Mouse (Mus musculus): ENCODE results near the gene Fam49a.

Fam49a gene

DNA sequence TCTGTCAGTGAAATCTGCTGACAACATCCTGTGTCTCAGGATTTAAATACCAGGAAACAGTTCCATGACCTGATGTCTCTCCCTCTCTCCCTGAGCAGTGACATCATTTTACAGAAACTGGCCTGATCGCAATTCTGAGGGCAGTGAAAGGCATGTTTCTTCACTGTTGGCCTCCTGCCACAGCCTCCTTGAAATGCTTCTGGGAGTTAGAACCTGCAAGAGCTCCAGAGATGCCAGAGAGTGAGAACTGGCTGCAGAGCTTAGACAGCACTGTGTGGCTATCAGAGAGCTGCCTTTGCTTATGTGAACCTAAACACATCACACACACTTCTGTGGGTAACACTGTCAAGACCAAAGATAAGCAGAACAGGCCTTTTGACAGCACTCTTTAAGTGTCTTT lies 94.5 kb downstream of the Fam49a start:
- DNase-seq (ENCODE audit: low spot score in 2 of 2): no peak

DNA sequence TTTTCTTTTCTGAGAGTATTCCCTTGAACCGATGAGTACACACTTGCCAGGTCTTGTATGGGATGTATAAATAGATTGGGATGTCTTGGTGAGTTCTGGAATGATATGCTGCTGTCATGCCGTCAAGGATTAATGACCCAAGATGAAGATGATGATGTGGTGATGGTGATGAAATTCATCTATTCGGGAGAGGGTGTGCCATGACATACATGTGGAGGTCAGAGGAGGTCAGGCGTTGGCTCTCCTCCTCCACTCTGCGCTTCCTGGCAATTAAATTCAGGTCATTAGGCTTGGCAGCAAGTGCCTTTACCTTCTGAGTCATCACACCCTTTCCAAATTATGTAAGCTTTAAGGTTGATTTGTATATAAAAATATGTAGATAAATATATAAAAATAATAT lies 95.0 kb downstream of the Fam49a start:
- no peak for DNase-seq (ENCODE audit: low spot score in 2 of 2)

DNA sequence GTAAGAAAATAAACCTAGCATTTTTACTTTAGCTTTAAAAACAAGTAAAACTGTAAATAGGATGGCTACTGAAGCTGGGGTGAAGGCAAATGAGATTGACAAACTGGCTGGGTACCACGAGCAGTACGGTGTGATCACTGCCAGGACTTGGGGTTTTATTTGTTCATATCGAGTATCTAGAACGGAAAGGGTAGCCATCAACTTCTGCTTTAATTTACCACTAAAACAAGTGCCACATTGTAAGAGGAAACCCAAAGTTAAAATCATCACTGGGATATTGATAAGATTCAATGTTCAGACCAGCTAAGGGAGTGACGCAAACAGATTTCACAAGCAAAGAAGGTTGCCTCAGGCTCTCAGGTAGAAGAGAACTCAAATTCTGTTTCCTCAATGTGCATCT lies 98.0 kb downstream of the Fam49a start:
- DNase-seq (ENCODE audit: low spot score in 2 of 2): no peak

DNA sequence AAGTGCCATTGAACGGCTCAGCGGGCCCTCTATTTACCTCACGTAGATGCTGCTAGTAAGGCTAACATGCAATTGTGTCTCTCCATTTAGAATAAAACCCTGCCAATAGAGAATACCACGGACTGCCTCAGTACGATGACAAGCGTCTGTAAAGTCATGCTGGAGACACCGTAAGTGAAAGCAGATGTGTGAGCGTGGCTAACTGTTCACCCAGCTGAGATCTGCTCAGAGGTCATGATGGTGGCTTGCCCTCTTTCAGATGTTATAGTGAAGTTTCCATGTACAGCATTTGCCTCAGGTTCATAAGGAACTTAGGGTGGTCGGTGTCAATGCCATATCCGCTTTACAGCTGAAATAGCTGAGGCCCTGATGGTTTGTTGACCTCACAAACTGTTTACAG lies 100.4 kb downstream of the Fam49a start:
- DNase-seq (ENCODE audit: low spot score in 2 of 2): no peak

DNA sequence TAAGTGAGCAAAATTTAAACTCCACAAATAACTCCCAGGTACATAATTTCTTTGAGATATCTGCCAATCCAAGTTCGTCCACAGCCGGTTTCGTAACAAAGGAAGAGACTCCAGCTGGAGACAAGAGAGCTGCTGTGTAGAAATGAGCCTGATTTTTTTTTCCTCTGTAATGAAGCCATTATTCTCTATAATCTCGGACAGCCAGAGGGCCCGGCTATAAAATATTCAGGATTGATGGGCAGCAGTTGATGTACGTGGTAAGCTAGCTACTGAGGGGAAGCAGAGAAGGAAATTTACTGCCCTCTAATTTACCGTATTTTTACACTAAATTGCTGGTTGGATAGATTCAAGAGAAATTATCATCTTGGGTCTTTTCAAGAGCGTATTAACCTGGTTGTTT lies 102.3 kb downstream of the Fam49a start:
- DNase-seq (ENCODE audit: low spot score in 2 of 2): no peak

DNA sequence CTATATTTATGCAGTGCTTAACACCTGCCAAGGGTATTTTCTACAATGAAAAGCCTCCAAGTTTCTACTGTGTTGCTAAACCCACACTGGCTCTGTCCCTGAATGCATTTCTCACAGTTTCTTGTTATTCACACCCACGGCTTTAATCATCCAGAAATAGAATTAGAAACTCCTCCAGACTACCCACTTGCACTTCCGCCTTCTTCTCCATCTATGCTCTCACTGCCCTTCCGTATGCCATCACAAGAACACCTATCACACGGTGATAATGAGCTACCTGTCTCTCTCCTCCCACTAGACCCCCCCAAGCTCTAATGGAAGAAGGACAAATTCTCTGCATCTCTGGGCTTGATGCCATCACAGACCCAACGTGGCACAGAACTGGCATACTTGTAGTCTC lies 105.5 kb downstream of the Fam49a start:
- peak in 1 of 2 experiments; percentile 24 for DNase-seq (ENCODE audit: low spot score in 2 of 2)

DNA sequence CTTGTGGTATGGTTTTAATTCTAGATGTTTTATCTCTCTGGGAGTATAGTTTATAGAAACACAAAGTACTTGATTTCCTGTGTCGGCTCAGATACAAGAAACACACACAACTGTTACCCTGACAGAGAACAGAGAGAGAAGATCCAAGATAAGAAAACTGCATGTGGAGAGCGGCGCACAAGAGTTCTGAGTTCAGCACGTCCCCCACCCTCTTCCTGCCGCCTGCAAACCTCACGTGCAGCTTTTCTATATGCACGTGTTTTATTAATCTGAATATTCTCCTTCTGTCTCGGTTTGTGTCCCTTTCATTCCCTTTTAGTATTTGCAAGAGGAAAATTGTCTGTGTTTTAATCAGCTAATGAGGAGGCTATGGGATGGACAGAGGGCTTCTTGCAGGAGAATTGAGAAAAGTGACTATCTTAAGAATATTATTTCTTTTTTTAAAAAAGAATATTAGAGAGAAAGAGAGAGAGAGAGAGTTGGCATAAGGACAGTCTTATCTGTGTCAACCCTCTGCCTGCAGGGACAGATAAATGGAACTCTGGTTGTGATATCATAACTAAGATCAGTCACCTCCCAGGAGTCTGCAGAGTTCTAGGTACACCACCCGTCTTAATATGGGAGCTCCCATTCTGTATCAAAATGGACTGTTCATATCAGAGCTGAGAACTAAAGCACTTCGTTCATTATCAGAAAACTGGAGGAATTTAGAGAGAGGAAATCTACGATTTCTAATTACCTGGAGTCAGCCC lies 111.3 kb downstream of the Fam49a start:
- DNase-seq (ENCODE audit: low spot score in 2 of 2): no peak

DNA sequence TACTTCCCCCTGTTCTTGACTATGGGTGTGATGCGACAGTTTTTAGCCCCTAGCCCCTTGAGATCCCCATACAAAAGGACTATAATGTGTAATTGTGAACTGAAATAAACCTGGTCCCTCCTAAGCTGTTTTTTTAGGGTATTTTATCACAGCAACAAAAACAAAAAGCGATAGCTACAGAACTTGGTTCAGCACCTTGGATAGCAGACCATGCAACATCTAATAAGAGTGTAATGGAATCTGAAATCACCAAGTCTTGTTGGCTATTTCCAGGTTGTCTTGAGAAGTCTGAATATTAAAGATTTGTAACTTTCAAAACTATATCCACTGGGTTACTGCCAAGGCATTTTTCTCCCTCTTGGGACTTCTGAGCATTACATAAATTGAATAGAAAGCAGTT lies 117.1 kb downstream of the Fam49a start:
- DNase-seq (ENCODE audit: low spot score in 2 of 2): no peak

DNA sequence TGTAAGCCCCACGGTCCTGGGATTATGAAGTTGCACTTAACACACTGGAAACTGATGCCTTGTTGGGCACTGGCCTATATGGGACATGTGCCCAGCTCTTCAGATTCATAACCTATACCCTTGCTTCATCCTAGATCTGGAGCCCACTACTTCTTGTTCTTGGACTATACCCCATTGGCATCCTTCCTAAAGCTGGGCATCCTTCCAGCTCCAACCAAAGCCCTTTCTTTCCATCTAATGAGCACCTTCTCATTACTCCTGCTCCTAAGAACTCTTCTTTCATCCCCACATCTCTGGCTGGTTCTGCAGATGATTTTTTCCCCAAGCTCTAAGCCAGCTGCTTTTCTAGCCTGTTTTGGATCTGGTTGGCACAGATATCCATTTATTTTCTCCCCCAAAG lies 127.3 kb downstream of the Fam49a start:
- DNase-seq (ENCODE audit: low spot score in 2 of 2): no peak

DNA sequence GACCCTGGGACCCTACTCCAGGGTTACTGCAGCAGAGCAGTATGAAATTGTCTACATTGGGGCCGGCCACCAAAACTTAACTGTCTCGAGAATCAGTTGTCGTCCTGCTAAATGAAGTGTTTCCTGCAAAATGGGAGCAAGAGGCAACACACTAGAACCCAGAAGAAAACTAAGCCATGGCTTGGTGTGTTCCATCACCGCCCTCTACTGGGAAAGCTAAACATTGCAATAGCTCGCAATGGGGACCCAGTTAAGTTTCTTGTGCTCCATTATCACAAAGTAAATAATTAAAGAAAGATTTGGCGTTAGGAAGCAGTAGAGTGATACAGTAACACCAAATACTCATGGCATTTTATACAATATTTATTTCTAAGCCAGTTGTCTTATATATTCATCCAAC lies 134.3 kb downstream of the Fam49a start:
- peak; percentile 52 to 58 for DNase-seq (ENCODE audit: low spot score in 2 of 2)

DNA sequence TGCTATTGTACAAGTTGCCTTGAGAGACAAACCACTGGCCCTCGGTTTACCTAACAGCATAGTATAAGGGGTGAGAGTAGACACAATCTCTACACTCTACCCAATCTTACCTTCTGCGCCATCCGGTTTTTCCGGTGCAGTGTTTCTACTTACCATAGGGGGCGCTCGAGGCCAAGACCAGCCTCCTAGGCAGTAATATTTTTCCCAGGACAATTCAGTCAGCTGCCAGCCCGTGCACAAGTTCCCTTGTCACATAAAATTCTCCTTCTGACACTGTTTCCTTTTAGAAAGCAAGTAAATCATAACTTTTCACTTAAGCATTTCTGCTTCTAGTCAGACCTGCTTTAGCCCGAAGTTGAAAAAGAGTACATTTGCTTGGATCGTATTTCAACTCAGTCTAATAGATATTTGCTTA lies 139.1 kb downstream of the Fam49a start:
- DNase-seq (ENCODE audit: low spot score in 2 of 2): peak; percentile 12 to 24

DNA sequence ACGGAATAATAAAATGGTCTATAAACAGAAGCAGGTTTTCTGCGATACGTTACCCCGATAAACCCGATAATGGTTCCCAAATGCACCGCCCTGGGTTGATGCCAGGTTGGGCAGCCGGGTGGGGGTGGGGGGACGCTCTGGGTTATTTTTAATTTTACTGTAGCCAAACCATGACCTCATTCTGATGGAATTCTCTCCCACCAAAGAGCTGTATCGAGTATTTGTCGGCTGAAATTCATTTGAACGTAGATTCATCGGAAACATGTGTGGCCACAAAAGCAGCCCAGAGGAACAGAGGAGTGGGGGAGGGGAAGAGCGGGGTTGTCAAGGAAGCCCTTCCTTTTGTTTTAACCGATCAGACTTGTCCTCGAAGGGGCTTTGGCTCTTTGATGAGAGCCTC lies 139.6 kb downstream of the Fam49a start:
- DNase-seq (ENCODE audit: low spot score in 2 of 2): no peak

DNA sequence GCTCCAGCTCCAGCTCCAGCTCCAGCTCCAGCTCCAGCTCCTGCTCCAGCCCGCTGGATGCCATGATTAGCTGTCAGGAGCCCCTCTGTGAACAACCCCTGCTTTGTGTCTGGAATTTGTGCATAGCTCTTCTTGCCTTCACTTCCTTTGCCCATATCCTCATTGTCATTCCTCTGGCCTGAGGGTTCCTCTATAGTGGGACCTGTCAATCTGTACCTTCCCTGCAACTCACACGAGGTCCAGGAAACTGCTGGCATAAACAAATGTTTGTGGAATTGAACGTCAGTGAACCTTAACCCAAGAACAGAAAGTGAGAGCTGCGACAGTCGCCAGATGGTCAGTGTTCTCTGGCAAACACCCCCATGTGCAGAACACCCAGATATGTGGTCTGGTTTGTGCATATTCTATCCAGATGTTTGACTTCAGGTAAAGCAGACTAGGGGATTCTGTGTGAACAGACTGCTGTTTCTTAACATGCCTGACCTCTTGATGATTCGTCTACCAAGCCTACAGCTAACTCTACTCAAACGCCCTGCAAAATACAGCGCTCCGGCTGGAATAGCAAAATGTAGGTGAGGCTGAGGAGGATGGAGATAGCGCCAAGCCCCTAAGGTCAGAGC lies 143.7 kb downstream of the Fam49a start:
- no peak for DNase-seq (ENCODE audit: low spot score in 2 of 2)

DNA sequence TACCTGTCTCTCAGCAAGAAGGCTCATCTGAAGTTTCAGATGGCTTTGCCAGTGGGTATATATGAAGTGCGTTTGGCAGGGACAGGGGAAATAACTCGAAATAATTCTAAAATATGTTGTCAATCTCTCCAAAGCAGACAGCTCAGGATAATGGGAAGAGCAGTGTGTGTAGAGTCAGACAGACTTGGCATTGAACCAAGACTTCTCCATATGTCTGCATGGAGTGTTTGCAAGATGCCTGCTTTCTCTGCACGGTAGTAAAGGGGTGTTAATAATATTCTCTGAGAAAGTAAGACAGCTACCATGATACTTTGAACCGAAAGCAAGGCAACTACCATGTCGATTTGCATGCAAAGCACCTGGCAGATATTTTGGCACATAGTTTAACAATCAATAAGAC lies 147.1 kb downstream of the Fam49a start:
- no peak for DNase-seq (ENCODE audit: low spot score in 2 of 2)

DNA sequence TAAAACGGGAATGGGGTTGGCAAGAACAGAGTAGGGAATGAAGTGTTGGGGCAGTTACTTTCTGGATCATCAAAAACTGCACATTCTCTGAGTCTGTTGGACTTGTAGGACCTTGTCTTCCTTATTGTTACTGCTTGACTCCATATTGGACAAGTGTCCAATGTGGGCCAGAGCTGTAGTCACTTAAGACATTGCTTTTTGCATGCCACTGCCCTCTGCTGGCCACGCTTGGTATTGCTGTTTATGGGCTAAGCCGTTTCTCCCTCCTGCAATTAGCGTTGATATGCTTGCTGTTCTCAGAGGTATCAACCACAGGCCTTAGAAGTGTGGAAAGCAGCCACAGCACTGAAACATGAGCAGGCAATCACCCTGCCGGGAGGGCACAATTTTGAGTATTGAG lies 150.7 kb downstream of the Fam49a start:
- peak; percentile 64 to 80 for DNase-seq (ENCODE audit: low spot score in 2 of 2)

DNA sequence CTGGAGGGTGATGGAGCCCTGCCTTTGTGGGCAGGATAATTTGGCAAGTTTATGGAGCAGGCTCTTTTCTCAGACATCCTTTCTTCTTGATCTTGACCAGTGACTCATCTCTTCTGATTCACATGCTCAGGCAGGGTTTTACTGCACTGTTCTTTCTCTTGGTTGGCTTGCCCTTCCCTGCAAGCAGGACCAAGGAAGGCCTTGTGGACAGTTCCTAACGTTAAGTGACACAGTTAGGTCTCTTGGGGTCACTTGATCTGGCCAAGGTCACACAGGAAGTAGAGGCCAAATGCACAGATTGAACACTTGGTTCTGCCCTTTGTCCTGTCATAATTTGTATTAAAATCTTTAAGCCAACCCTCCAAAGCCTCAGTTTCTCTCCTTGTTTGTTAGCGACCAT lies 158.5 kb downstream of the Fam49a start:
- no peak for DNase-seq (ENCODE audit: low spot score in 2 of 2)

DNA sequence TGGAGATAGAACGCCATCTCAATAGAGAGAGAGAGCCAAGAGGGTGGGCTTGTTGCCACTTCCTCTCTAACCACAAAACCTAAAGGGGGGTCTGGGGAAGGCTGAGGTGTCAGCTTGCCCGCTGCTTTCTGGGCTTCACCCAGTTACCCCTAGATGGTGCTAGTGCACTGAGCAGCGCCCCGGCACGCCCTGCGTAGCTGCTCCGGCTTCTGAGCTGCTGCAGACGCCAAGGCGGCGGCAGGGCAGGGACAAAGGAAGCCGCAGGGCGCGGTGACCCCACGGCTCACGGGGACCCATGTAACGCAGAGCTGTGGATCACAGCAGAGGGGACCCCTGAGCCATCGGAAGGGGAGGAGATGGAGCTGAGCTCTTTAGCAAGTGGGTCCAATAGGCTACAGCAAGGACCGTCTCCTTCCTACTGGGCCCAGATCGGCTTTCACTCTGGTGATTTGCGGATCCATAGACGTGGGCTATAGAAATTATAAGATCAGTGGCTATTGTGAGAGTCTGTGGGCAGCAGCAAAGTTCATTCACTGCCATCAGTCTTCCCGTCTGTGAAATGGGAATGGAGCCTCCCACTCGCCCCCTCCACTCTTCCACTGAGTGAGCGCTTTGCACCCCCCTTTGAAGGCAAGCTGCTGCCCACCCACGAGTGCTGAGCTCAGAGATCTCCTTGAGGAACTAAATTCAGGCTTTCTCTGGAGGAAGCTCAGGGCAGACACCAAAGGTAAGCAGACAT lies 159.1 kb downstream of the Fam49a start:
- peak; percentile 67 to 76 for DNase-seq (ENCODE audit: low spot score in 2 of 2)

DNA sequence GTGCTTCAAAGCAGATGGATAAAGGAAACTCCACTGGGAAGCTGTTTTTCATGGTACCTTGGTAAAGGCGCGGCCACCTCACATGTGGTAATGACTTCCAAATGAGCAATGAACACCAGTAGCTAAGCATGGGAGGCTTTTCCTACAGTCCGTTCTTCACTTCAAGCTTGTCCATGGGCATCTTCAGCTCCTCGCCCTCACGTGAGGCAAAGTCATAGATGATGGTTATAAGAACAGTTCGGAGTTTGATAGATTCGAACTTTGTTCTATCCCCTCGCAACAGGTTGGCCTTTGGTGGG lies 159.6 kb downstream of the Fam49a start:
- no peak for DNase-seq (ENCODE audit: low spot score in 2 of 2)

DNA sequence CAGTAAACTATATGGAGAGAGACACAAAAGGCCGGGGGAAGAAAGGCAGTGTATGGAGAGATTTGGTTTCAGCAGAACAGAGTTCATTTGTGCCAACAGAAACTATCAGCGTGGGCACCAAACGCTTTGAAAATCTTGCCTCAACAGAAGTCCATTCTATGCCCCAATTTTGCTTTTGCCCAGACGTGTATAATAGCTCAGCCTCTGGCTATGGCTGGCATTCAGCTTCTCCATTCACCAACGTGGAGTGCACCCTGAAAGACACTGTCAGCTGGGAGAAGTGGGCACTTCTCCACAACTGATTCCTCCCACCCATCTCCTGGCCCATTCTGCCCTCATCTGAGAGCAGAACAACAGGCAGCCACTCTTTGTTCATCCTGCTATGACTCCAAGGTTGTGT lies 163.2 kb downstream of the Fam49a start:
- no peak for DNase-seq (ENCODE audit: low spot score in 2 of 2)

DNA sequence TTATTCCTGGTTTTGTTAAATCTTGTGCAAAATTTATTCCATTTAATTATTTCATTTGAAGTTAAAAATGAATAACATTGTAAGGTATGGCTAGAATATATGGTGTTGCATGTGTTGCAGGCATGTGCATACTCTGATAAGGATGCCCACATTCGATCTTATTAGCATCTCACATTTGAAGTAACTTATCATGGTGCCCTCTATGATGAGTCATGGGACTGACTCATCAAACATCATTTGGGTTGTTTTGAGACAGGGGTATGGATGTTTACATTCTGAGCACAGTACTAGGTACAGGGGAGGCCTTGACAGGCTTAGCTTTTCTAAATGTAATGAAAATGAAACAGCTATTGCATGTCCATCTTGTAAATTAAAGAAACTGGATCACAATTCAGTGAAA lies 165.3 kb downstream of the Fam49a start:
- no peak for DNase-seq (ENCODE audit: low spot score in 2 of 2)

DNA sequence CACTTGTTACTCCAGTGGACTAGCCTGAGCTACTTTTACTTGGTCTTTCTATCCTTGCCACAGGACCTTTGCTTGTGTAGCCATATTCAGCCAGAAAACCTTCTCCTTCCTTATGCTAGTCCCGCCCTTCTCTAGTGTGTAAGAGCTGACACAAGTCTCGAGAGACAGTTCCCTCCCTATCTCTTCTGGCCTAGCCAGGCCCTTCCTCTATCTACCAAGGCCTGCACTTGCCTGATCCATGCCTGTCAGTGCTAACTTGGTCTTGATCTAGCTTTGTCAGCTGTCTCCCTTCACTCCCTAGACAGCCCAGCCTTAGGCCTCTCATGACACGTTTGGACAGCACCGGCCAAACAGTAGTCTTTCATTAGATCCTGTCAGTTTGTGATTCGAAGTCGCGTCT lies 166.9 kb downstream of the Fam49a start:
- DNase-seq (ENCODE audit: low spot score in 2 of 2): no peak

Data from frontal cortex, postnatal 25 days (tissue).